Mouse (Mus musculus) CD4-positive, CD25-positive, alpha-beta regulatory T cell, adult 2 months (primary cell): ENCODE measurements around the gene Ppm1b.

Experiments
- DNase-seq: peaks from one replicate; pipeline ENCODE4 v3.0.0-alpha.2; 2012; ENCODE audit warnings: low read depth, low spot score

The Ppm1b gene

GRCm38 (mm10) chr17:85070658-85071057 is 114.1 kb downstream of the Ppm1b start:
- DNase-seq: no peak

DNA sequence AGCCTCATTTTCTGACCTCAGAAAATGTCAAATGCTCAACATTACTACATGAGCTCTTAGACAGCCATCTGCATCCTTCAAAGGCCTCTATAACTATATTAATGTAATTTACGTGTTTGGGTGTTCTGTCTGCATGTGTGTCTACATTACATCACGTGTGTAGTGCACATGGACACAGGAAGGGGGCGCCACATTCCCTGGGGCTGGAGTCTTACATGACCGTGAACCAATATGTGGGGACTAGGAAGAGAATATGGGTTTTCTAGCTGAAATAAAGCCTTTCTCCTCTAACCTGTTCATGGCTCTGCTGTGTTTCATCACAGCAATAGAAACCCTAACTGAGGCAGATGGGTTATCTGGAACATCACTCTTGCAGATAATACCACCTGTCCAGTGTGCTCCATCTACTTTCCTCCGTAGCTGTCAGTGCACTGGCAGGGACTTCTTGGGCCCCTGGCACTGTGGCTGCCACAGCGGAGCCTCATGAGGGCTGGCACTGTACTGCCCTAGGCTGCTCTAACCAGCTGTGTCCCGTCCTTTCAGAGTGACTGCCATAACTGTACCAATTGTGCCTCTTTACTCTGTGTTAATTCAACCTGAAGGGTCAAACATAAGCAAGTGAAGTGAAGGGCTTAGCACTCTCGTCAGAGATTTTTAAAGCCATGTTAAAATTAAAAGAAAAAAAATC is 114.7 kb downstream of the Ppm1b start:
- no peak for DNase-seq

DNA sequence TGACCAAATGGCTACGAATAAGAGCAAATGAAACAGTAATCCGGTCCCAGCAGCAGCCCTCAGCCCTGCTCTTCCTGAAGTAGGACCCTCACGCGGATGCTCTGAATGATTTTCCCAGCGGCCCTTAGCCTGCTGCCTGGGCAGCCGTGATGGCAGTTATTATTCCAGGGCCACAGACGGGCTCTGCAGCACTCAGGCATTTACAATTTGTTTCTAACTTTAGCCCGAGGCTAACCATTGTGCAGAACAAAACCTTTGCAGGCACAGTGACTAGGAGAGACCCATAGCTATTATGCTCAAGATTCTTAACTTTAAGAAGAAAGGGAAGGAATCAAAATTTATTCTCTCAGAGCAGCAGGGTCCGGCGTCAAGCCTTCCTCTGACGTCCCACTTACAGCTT is 115.8 kb downstream of the Ppm1b start:
- no peak for DNase-seq

DNA sequence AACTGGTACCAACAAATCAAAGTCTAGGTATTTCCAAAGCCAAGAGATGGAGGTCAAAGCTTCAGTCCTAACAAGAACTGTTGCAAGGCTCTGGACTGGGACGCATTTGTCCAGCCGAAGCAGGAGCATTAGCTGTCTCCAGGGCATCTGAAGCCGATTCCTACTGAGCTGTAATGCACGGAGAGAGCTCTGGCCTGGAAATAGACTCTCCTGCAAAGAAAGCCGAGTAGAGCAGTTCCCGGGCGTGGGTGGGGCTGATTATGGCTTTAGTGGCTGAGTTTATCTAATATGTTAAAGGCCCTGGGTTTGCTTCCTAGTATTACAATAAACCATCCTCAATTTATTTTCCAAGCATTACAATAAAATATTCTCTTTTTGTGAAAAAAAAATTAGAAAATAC is 116.7 kb downstream of the Ppm1b start:
- DNase-seq: no peak
